Mouse (Mus musculus): ENCODE data around the gene Mpp5. TPM values are rescaled to one million over a fixed set of nuclear protein-coding genes. Genes with fewer than 3 reads are reported as not detected.

Gene Mpp5
- total RNA-seq, 2 experiments from 2014 or later, result 15.4 to 22.9 TPM

GRCm38 (mm10) chr12:78861496-78862253, 113.0 kb downstream of the Mpp5 start, which contains the start of the genes Atp6v1d and Eif2s1:
Gene Atp6v1d, minus strand, starts transcription at chr12:78861638.
Gene Eif2s1, plus strand, starts transcription at chr12:78861819.
- peak; percentile 91 for TF ChIP-seq CTCF (IDR thresholded peaks at IDR 0.05)
- intact Hi-C loops (cut with DNase I), result loop anchor here (5.0 kb wide), 1 partner anchor 114 kb away; the partner anchor contains the start of gene Mpp5
- DNase-seq, result peak; percentile 99
- Histone ChIP-seq H3K4me3 (peak within 1 kb of the TSS; percentile 85), H3K27ac (peak within 1 kb of the TSS; percentile 99)

GRCm38 (mm10) chr12:78862254-78862730, 113.6 kb downstream of the Mpp5 start:
- DNase-seq, result no peak
- no peak for TF ChIP-seq CTCF (IDR thresholded peaks at IDR 0.05)
- Histone ChIP-seq H3K4me3 (peak overlapping the region; percentile 85), H3K27ac (peak overlapping the region; percentile 99)
- intact Hi-C loops (cut with DNase I), result loop anchor here (5.0 kb wide), 1 partner anchor 115 kb away; the partner anchor contains the start of gene Mpp5

GRCm38 (mm10) chr12:78865434-78865833, 116.7 kb downstream of the Mpp5 start:
- intact Hi-C loops (cut with DNase I), result no loop called here
- TF ChIP-seq CTCF (IDR thresholded peaks at IDR 0.05), result peak; percentile 20; the same call in 1 of the 2 replicates

GRCm38 (mm10) chr12:78868115-78868514, 119.4 kb downstream of the Mpp5 start:
- TF ChIP-seq CTCF (IDR thresholded peaks at IDR 0.05), result no peak
- Histone ChIP-seq H3K27ac (no peak overlapping the region), H3K4me3 (no peak overlapping the region)
- intact Hi-C loops (cut with DNase I), result no loop called here
- no peak for DNase-seq

More at GRCm38 (mm10) chr12:78865434-78865833, 116.7 kb downstream of the Mpp5 start:
- H3K27ac ChIP-seq, result no peak overlapping the region
- no peak for DNase-seq
- H3K4me3 ChIP-seq, result no peak overlapping the region

- Histone ChIP-seq H3K27ac (no peak overlapping the region), H3K4me3 (no peak overlapping the region)
- TF ChIP-seq CTCF (IDR thresholded peaks at IDR 0.05), result no peak
- no peak for DNase-seq
- intact Hi-C loops (cut with DNase I), result no loop called here
Observed at GRCm38 (mm10) chr12:78874581-78874980, 125.9 kb downstream of the Mpp5 start.

- no peak for DNase-seq
- TF ChIP-seq CTCF (IDR thresholded peaks at IDR 0.05), result no peak
- intact Hi-C loops (cut with DNase I), result no loop called here
- no peak overlapping the region for H3K4me3 ChIP-seq
- no peak overlapping the region for H3K27ac ChIP-seq
Observed at GRCm38 (mm10) chr12:78890062-78890461, 141.4 kb downstream of the Mpp5 start.

Other genes starting within 250 kb of the Mpp5 start
- under 1 TPM in 1 of 2 experiments, not detected in 1; 0.17 TPM for gene Fam71d, start 57.4 kb upstream of the Mpp5 start, total RNA-seq (2021)
- gene Atp6v1d, start 112.7 kb downstream of the Mpp5 start, total RNA-seq (2021), result 10 to 100 TPM; 59.8 to 66.2 TPM
- gene Eif2s1, start 112.9 kb downstream of the Mpp5 start, total RNA-seq (2021), result 10 to 100 TPM; 38.8 to 44.9 TPM
- gene Plek2, start 158.1 kb downstream of the Mpp5 start, total RNA-seq (2021), result under 1 TPM; 0.20 to 0.28 TPM